Mouse (Mus musculus) liver, embryonic 11.5 days (tissue): ENCODE measurements around the gene 1600002K03Rik. TPM values are rescaled to one million over a fixed set of nuclear protein-coding genes. Genes with fewer than 3 reads are reported as not detected.

Experiments used
- ATAC-seq: fragments of 200-750 bp; cut with Nextera tagmentation; replicated peaks from 2 replicates; pipeline ENCODE4 v1.8.0; 2017; ENCODE audit warnings: moderate number of reproducible peaks, mild to moderate bottlenecking, moderate TSS enrichment, moderate library complexity; ENCODE audit not compliant: low FRiP score
- DNase-seq: peaks from one replicate; pipeline ENCODE4 v3.0.0-alpha.2; 2017; ENCODE audit warnings: low spot score
- H3K27ac ChIP-seq: fragments of 300-500 bp; sonication (generic); 2 replicates; pipeline ENCODE4 v1.5.1; 2014; ENCODE audit warnings: mild to moderate bottlenecking, low read depth, low read length, control low read depth
- H3K27me3 ChIP-seq: fragments of 300-500 bp; sonication (generic); replicated peaks from 2 replicates; pipeline ENCODE4 v1.6.1; 2014; ENCODE audit warnings: low read length, mixed read lengths; ENCODE audit not compliant: control insufficient read depth, insufficient read depth
- H3K36me3 ChIP-seq: fragments of 300-500 bp; sonication (generic); 2 replicates; pipeline ENCODE4 v1.6.1; 2014; ENCODE audit warnings: mild to moderate bottlenecking, low read length, moderate library complexity, mixed read lengths; ENCODE audit not compliant: control insufficient read depth, insufficient read depth
- H3K4me1 ChIP-seq: fragments of 300-500 bp; sonication (generic); replicated peaks from 2 replicates; pipeline ENCODE4 v1.6.1; 2014; ENCODE audit warnings: low read length, mixed read lengths; ENCODE audit not compliant: control insufficient read depth, insufficient read depth
- H3K4me2 ChIP-seq: fragments of 300-500 bp; sonication (generic); 2 replicates; pipeline ENCODE4 v1.6.1; 2014; ENCODE audit warnings: mild to moderate bottlenecking, control low read depth, moderate library complexity
- H3K4me3 ChIP-seq: fragments of 300-500 bp; sonication (generic); 2 replicates; pipeline ENCODE4 v1.5.1; 2014; ENCODE audit warnings: low read depth, low read length, control low read depth
- H3K9ac ChIP-seq: fragments of 300-500 bp; sonication (generic); 2 replicates; pipeline ENCODE4 v1.6.1; 2014; ENCODE audit warnings: low read depth, low read length, control low read depth
- H3K9me3 ChIP-seq: fragments of 300-500 bp; sonication (generic); 2 replicates; pipeline ENCODE4 v1.6.1; 2016; ENCODE audit warnings: low read length, inconsistent platforms, mixed read lengths; ENCODE audit not compliant: control insufficient read depth
- WGBS: fragments of 180-500 bp; shearing (Covaris S2); extraction: QIAGEN DNeasy Blood & Tissue Kit; methylation state at CpG from one replicate; pipeline ENCODE4 v1.1.7; 2014; 5-methylcytosine and 5-hydroxymethylcytosine counted together
- polyA plus RNA-seq: library from polyadenylated mRNA; unstranded; fragments of >200 nt; fragmentation: Nextera tagmentation; extraction: Ambion mirVana; gene quantifications from 2 replicates; pipeline ENCODE4 v1.2.1, GENCODE M21; 2014

1600002K03Rik gene
- polyA plus RNA-seq, 1 experiment from 2014 or later: 27.4 TPM

GRCm38 (mm10) chr10:80167460-80168037, 5.2 kb upstream of the 1600002K03Rik start:
- Histone ChIP-seq H3K4me1 (peaks cover 56% of the 10 kb centered on the region), H3K36me3 (peaks cover 22% of the 10 kb centered on the region), H3K9ac (peak overlapping the region; percentile 98), H3K27me3 (no peaks in the 10 kb centered on the region), H3K27ac (peak overlapping the region; percentile 99), H3K4me2 (peak overlapping the region; percentile 84), H3K9me3 (no peaks in the 10 kb centered on the region), H3K4me3 (peak overlapping the region; percentile 84)
- DNase-seq (peak; percentile 99), ATAC-seq (peak; percentile 84)
- under 1% methylated on average over 55 of the region's 55 CpGs for WGBS

- peak; percentile 60 for ATAC-seq
- peak overlapping the region; percentile 98 for H3K9ac ChIP-seq
- under 1% methylated on average over 48 of the region's 48 CpGs for WGBS
- no peaks in the 10 kb centered on the region for H3K27me3 ChIP-seq
- DNase-seq: peak; percentile 95
- peak overlapping the region; percentile 99 for H3K27ac ChIP-seq
- H3K36me3 ChIP-seq: peaks cover 22% of the 10 kb centered on the region
- H3K4me2 ChIP-seq: peak overlapping the region; percentile 84
- no peaks in the 10 kb centered on the region for H3K9me3 ChIP-seq
- H3K4me3 ChIP-seq: peak overlapping the region; percentile 84
- peaks cover 50% of the 10 kb centered on the region for H3K4me1 ChIP-seq
These were observed 4.6 kb upstream of the 1600002K03Rik start for GRCm38 (mm10) chr10:80168038-80168661.

- peaks cover 22% of the 10 kb centered on the region for H3K36me3 ChIP-seq
- H3K4me1 ChIP-seq: peaks cover 43% of the 10 kb centered on the region
- no peaks in the 10 kb centered on the region for H3K9me3 ChIP-seq
- H3K27me3 ChIP-seq: no peaks in the 10 kb centered on the region
- ATAC-seq (no peak), DNase-seq (no peak)
- H3K9ac ChIP-seq: peak overlapping the region; percentile 98
- H3K27ac ChIP-seq: peak overlapping the region; percentile 99
- 74% methylated on average over 1 of the region's 1 CpGs for WGBS
- peak overlapping the region; percentile 84 for H3K4me3 ChIP-seq
- H3K4me2 ChIP-seq: peak overlapping the region; percentile 84
These were observed 3.7 kb upstream of the 1600002K03Rik start for GRCm38 (mm10) chr10:80169070-80169469.

DNA sequence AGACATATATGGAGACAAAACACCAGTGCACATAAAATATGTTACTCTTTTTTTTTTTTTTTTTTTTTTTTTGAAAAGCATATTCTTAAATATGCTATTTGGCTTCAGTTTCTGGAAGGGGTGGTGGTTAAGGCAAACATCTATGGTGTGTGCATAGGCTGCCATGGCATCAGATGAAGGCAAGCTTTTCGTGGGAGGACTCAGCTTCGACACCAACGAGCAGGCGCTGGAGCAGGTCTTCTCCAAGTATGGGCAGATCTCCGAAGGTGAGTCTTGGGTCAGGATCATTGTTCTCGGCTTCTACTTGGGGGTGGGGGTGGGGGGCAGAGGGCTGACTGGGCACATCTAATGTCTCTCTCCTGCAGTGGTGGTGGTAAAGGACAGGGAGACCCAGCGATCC, 3.1 kb upstream of the 1600002K03Rik start:
- no peaks in the 10 kb centered on the region for H3K27me3 ChIP-seq
- no peak overlapping the region for H3K27ac ChIP-seq
- peak overlapping the region; percentile 14; the same call in 1 of the 2 replicates for H3K4me3 ChIP-seq
- no peak overlapping the region for H3K4me2 ChIP-seq
- DNase-seq: no peak
- H3K9ac ChIP-seq: no peak overlapping the region
- ATAC-seq: no peak
- H3K36me3 ChIP-seq: peaks cover 22% of the 10 kb centered on the region
- H3K9me3 ChIP-seq: no peaks in the 10 kb centered on the region
- 95% methylated on average over 7 of the region's 7 CpGs for WGBS
- H3K4me1 ChIP-seq: peaks cover 37% of the 10 kb centered on the region

- Histone ChIP-seq H3K4me2 (no peak overlapping the region), H3K4me1 (peaks cover 36% of the 10 kb centered on the region), H3K27me3 (no peaks in the 10 kb centered on the region), H3K9me3 (no peaks in the 10 kb centered on the region), H3K36me3 (peaks cover 22% of the 10 kb centered on the region), H3K4me3 (no peak overlapping the region), H3K9ac (no peak overlapping the region), H3K27ac (no peak overlapping the region)
- no peak for ATAC-seq
- 96% methylated on average over 16 of the region's 16 CpGs for WGBS
- no peak for DNase-seq
These were observed 2.7 kb upstream of the 1600002K03Rik start for GRCm38 (mm10) chr10:80170052-80170451.

- Histone ChIP-seq H3K9me3 (no peaks in the 10 kb centered on the region), H3K27me3 (no peaks in the 10 kb centered on the region), H3K27ac (no peak overlapping the region), H3K9ac (no peak overlapping the region), H3K4me1 (peaks cover 31% of the 10 kb centered on the region), H3K4me2 (no peak overlapping the region), H3K36me3 (peaks cover 22% of the 10 kb centered on the region), H3K4me3 (no peak overlapping the region)
- WGBS: 95% methylated on average over 19 of the region's 19 CpGs
- ATAC-seq: no peak
- no peak for DNase-seq
These were observed 2.1 kb upstream of the 1600002K03Rik start for GRCm38 (mm10) chr10:80170601-80171021.

GRCm38 (mm10) chr10:80171252-80171651, 1.5 kb upstream of the 1600002K03Rik start:
- DNase-seq: no peak
- 90% methylated on average over 15 of the region's 15 CpGs for WGBS
- H3K9ac ChIP-seq: no peak overlapping the region
- H3K4me2 ChIP-seq: no peak overlapping the region; the same call in 1 of the 2 replicates
- no peaks in the 10 kb centered on the region for H3K27me3 ChIP-seq
- no peaks in the 10 kb centered on the region for H3K9me3 ChIP-seq
- H3K4me3 ChIP-seq: peak overlapping the region; percentile 18
- peaks cover 25% of the 10 kb centered on the region for H3K4me1 ChIP-seq
- no peak for ATAC-seq
- peaks cover 22% of the 10 kb centered on the region for H3K36me3 ChIP-seq
- no peak overlapping the region for H3K27ac ChIP-seq

GRCm38 (mm10) chr10:80171760-80172526, 801 bp upstream of the 1600002K03Rik start:
- Histone ChIP-seq H3K27me3 (no peaks in the 10 kb centered on the region), H3K4me3 (peak overlapping the region; percentile 65), H3K4me1 (peaks cover 19% of the 10 kb centered on the region), H3K4me2 (peak overlapping the region; percentile 85), H3K9me3 (no peaks in the 10 kb centered on the region), H3K27ac (peak overlapping the region; percentile 92), H3K9ac (peak overlapping the region; percentile 79), H3K36me3 (peaks cover 22% of the 10 kb centered on the region)
- ATAC-seq (no peak), DNase-seq (no peak)
- WGBS: 87% methylated on average over 45 of the region's 45 CpGs
